Mouse (Mus musculus) CH12.LX (cell line): ENCODE measurements at regions not wholly inside any gene's neighbourhood (a gene's known extent, or its start where the extent isn't known, plus 50 kb on each side); places are given as distances from the start of the nearest gene placed in this dataset.

Source experiments
- BHLHE40 ChIP-seq: IDR thresholded peaks from 2 replicates; pipeline ENCODE4 v1.6.1; 2011; ENCODE audit warnings: mild to moderate bottlenecking, low read depth, low read length, improper control_type of control experiment
- CTCF ChIP-seq, 2 experiments: IDR thresholded peaks in 1 of 2; conservative IDR thresholded peaks in 1 of 2; 2 replicates each; pipeline ENCODE4 v1.5.1; 2011 to 2012; ENCODE audit warnings: low read depth in 2 of 2, low read length in 2 of 2, improper control_type of control experiment in 1 of 2, inconsistent platforms in 1 of 2, mild to moderate bottlenecking in 1 of 2, moderate library complexity in 1 of 2
- E2F4 ChIP-seq: IDR thresholded peaks from 2 replicates; pipeline ENCODE4 v1.6.1; 2011; ENCODE audit warnings: low read depth, low read length, improper control_type of control experiment; ENCODE audit not compliant: insufficient replicate concordance
- ELF1 ChIP-seq: IDR thresholded peaks from 2 replicates; pipeline ENCODE4 v1.6.1; 2014; ENCODE audit warnings: low read depth, mild to moderate bottlenecking, inconsistent platforms, low read length, improper control_type of control experiment
- MAFK ChIP-seq: IDR thresholded peaks from 2 replicates; pipeline ENCODE4 v1.6.1; 2011; ENCODE audit warnings: low read length, improper control_type of control experiment; ENCODE audit not compliant: insufficient replicate concordance
- MAX ChIP-seq: IDR thresholded peaks from 2 replicates; pipeline ENCODE4 v1.6.1; 2011; ENCODE audit warnings: low read length, improper control_type of control experiment
- MEF2A ChIP-seq: IDR thresholded peaks from 2 replicates; pipeline ENCODE4 v1.6.1; 2014; ENCODE audit warnings: low read depth, mild to moderate bottlenecking, inconsistent platforms, low read length, improper control_type of control experiment, borderline replicate concordance
- POLR2A ChIP-seq: IDR thresholded peaks from 2 replicates; pipeline ENCODE4 v1.6.1; 2011; ENCODE audit warnings: low read depth, mild to moderate bottlenecking, improper control_type of control experiment, low read length
- SIN3A ChIP-seq: IDR thresholded peaks from 2 replicates; pipeline ENCODE4 v1.6.1; 2012; ENCODE audit warnings: low read length, improper control_type of control experiment, inconsistent platforms
- USF1 ChIP-seq: IDR thresholded peaks from 2 replicates; pipeline ENCODE4 v1.6.1; 2014; ENCODE audit warnings: low read depth, mild to moderate bottlenecking, inconsistent platforms, low read length, improper control_type of control experiment
- ZNF384 ChIP-seq: IDR thresholded peaks from 2 replicates; pipeline ENCODE4 v1.6.1; 2012; ENCODE audit warnings: low read depth, low read length, improper control_type of control experiment, inconsistent platforms

- no peak for TF ChIP-seq MEF2A
- no peak for TF ChIP-seq SIN3A
- TF ChIP-seq POLR2A: no peak
- no peak for TF ChIP-seq CTCF (conservative IDR thresholded peaks at IDR 0.05 in 1 of 2, IDR thresholded peaks at IDR 0.05 in 1 of 2; ENCODE audit: low read depth in 2 of 2, low read length in 2 of 2)
- no peak for TF ChIP-seq USF1
- TF ChIP-seq MAX: no peak
- TF ChIP-seq ELF1: no peak
- TF ChIP-seq BHLHE40: no peak
- no peak for TF ChIP-seq MAFK
- no peak for TF ChIP-seq ZNF384
- no peak for TF ChIP-seq E2F4
These were observed 100.3 kb upstream of the Armc2 start for GRCm38 (mm10) chr10:42118361-42119188.
